Mouse (Mus musculus) frontal cortex, postnatal 10 days (tissue): ENCODE results near the gene Cnpy2.

Source experiments
- DNase-seq, 2 experiments: peaks; one replicate each; pipeline ENCODE4 v3.0.0; 2022; ENCODE audit warnings: low spot score in 2 of 2, mixed read lengths in 1 of 2

The Cnpy2 gene

DNA sequence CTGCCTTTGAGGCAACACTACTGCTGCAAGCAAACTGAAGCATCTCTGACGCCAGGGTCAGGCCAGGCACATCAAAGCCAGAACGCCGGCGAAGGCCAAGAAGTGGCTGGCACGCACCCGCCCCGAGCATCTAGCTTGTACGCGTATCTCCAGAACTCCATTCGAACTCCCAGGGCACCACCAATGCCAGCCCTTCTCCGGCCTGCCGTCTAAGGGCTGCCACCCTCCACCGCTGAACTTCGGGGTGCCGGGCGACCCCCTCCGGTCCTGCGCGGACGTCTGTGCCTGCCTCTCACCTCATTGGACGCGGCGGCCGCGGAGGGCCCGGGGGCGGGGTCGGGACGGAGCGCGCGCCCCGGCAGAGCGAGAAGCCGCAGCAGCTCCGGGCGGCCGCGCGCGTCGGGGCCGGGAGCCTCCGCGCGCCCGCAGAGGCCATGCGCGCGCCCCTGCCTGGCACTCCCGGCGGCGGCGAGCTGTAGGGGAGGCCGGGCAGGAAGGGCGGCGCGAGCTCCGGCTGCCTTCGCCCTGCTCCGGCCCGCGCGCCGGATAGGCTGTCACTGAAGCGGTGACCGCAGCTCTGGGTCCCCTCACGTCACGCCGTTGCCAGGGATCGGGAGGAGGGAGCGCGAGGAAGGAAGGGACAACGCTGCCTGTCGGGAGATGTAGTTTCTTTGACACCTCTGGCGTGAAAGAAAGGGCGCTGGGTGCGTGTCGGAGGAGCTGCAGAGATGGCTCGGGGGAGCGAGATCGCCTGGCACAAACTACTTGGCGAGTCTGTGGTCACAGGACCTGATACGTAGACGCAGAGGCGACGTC is 46.4 kb downstream of the Cnpy2 start, which contains the start of gene Coq10a:
Coq10a (minus strand) TSS at position 596 of the 816 bp plus-strand sequence.
- DNase-seq = peak; percentile 90 to 92

GRCm38 (mm10) chr10:128369218-128369543 is 46.9 kb downstream of the Cnpy2 start:
- no peak for DNase-seq

DNA sequence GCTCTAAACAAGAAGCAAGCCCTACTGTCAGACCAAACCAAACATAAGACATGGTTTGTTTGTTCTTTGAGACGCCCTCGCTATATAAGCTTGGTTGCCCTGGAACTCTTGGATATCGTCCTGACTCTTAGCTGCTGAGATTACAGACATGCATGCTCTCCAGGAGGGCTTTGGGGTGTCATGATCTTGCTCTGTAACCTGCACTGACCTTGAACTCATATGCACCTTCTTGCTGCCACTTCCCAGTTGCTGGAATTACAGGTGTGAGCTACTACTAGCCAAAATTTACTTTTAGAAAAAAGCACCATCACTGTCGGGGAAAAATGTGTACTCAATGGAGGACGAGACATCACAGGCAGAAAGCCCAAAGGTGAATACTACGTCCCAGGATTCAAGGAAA is 47.3 kb downstream of the Cnpy2 start:
- no peak for DNase-seq

DNA sequence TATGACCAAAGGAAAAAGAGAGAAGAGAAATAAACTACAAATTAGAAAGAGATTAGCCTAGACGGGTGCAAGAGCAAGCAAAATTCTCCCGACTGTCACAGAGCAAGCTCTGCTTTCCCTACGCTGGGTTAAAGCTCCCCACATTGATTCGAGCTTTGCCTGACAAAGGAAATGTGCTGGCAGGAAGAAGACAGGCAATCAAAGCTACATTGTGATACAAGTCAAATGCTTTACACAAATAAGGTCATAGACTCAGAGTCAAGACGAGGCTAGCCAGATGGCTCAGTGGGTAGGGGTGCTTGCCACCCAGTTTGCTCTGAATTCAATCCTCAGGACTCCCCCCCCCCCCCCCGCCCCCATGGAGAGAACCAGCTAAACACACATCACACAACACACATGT is 47.8 kb downstream of the Cnpy2 start:
- DNase-seq = no peak

DNA sequence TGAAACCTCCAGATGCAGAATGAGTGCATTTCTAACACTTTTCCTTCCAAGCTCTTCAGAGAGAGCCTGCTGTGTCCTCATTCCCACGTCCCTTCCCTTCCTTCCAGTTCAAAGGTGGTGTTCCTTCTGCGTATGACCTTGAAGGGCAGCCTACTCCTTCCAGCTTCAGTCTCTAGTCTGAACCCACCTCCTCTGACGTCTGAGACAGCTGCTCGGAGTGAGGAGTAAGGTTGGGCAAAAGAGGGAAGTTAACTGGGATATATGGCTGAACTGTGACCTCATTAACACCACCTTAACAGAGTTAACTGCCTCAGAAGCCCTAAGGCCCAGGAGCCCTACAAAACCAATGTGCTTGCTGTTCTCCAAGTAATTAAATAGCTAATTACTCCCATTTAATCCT is 48.3 kb downstream of the Cnpy2 start:
- DNase-seq = no peak

GRCm38 (mm10) chr10:128372142-128372541 is 49.9 kb downstream of the Cnpy2 start:
- DNase-seq = no peak

- no peak for DNase-seq
Observed at GRCm38 (mm10) chr10:128372989-128373748, 50.9 kb downstream of the Cnpy2 start.

DNA sequence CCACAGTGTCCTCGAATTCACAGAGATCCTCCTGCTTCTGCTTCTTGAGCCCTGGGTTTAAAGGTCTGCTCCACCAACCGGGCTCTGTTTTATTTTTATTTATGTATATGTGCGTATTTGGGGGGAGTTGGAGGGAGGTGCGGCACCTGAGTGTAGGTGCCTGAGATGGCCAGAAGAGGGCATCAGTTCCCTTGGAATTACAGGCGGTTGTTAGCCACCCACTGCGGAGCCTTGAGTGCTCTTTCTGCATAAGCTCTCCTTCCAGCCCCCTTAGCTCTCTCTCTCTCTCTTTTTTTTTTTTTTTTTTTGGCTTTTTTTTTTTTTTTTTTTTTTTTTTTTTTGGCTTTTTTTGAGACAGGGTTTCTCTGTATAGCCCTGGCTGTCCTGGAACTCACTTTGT is 52.1 kb downstream of the Cnpy2 start:
- no peak for DNase-seq

- DNase-seq = no peak
Observed at GRCm38 (mm10) chr10:128376099-128376454, 53.8 kb downstream of the Cnpy2 start.

- peak in 1 of 2 experiments; percentile 81 for DNase-seq
Observed at GRCm38 (mm10) chr10:128376455-128377211, 54.4 kb downstream of the Cnpy2 start, which contains the start of gene Ankrd52. Gene Ankrd52 (plus strand): TSS chr10:128377115.
